Mouse (Mus musculus) CH12.LX (cell line): ENCODE measurements around the gene Rnf7. TPM values are rescaled to one million over a fixed set of nuclear protein-coding genes. Genes with fewer than 3 reads are reported as not detected.

Source experiments
- DNase-seq: peaks from one replicate; pipeline ENCODE4 v3.0.0-alpha.2; 2013; ENCODE audit errors: extremely low read depth
- H3K27ac ChIP-seq: 2 replicates; pipeline ENCODE4 v1.5.1; 2012; ENCODE audit warnings: low read depth, mild to moderate bottlenecking, control low read depth, moderate library complexity; ENCODE audit not compliant: insufficient read depth
- H3K27me3 ChIP-seq: replicated peaks from 2 replicates; pipeline ENCODE3; 2012; ENCODE audit warnings: inconsistent platforms
- H3K36me3 ChIP-seq, 2 experiments: replicated peaks in 1 of 2; 2 replicates each; pipeline versions ENCODE3 to v1.6.1; 2012; ENCODE audit warnings: inconsistent platforms in 1 of 2, low read length in 1 of 2, mild to moderate bottlenecking in 1 of 2, mixed read lengths in 1 of 2, moderate library complexity in 1 of 2; ENCODE audit not compliant: control insufficient read depth in 1 of 2, insufficient read depth in 1 of 2
- H3K4me1 ChIP-seq, 2 experiments: 2 replicates each; pipeline ENCODE4 v1.6.1; 2012; ENCODE audit warnings: inconsistent platforms in 1 of 2, moderate library complexity in 1 of 2; ENCODE audit not compliant: insufficient read depth in 2 of 2, control insufficient read depth in 1 of 2
- H3K4me2 ChIP-seq: 2 replicates; pipeline ENCODE4 v1.6.1; 2012; ENCODE audit warnings: low read depth, mild to moderate bottlenecking, control low read depth; ENCODE audit not compliant: poor library complexity, insufficient read depth, severe bottlenecking
- H3K4me3 ChIP-seq, 3 experiments: fragments of 150-350 bp in 1 of 3; sonication (generic) in 1 of 3; replicated peaks in 1 of 3; 2 replicates each; pipeline versions ENCODE3 to v1.5.1; 2011 to 2012; ENCODE audit warnings: low read depth in 2 of 3, low read length in 2 of 3, mild to moderate bottlenecking in 2 of 3, moderate library complexity in 2 of 3, control low read depth in 1 of 3, improper control_type of control experiment in 1 of 3, inconsistent platforms in 1 of 3, mixed read lengths in 1 of 3; ENCODE audit not compliant: poor library complexity in 1 of 3
- H3K79me2 ChIP-seq: replicated peaks from 2 replicates; pipeline ENCODE4 v1.6.1; 2012; ENCODE audit warnings: mild to moderate bottlenecking, moderate library complexity; ENCODE audit not compliant: control insufficient read depth, poor library complexity, insufficient read depth, severe bottlenecking; ENCODE audit errors: extremely low read depth
- H3K9ac ChIP-seq: 2 replicates; pipeline ENCODE4 v1.6.1; 2012; ENCODE audit warnings: low read depth, mild to moderate bottlenecking, control low read depth, moderate library complexity; ENCODE audit not compliant: insufficient read depth
- H3K9me3 ChIP-seq: replicated peaks from 2 replicates; pipeline ENCODE3; 2012; ENCODE audit warnings: low read length, inconsistent platforms, mixed read lengths
- CHD1 ChIP-seq: IDR thresholded peaks from 2 replicates; pipeline ENCODE4 v1.6.1; 2012; ENCODE audit warnings: low read depth, low read length, improper control_type of control experiment, inconsistent platforms
- E2F4 ChIP-seq: IDR thresholded peaks from 2 replicates; pipeline ENCODE4 v1.6.1; 2011; ENCODE audit warnings: low read depth, low read length, improper control_type of control experiment; ENCODE audit not compliant: insufficient replicate concordance
- ELF1 ChIP-seq: IDR thresholded peaks from 2 replicates; pipeline ENCODE4 v1.6.1; 2014; ENCODE audit warnings: low read depth, mild to moderate bottlenecking, inconsistent platforms, low read length, improper control_type of control experiment
- ETS1 ChIP-seq: conservative IDR thresholded peaks from 2 replicates; pipeline ENCODE4 v1.6.1; 2012; ENCODE audit warnings: low read depth, mild to moderate bottlenecking, inconsistent platforms, low read length, improper control_type of control experiment, moderate library complexity
- HCFC1 ChIP-seq: IDR thresholded peaks from 2 replicates; pipeline ENCODE4 v1.6.1; 2012; ENCODE audit warnings: low read depth, mild to moderate bottlenecking, inconsistent platforms, low read length, improper control_type of control experiment
- IRF4 ChIP-seq: IDR thresholded peaks from 2 replicates; pipeline ENCODE4 v1.6.1; 2014; ENCODE audit warnings: low read depth, mild to moderate bottlenecking, inconsistent platforms, low read length, improper control_type of control experiment
- KAT2A ChIP-seq: IDR thresholded peaks from 2 replicates; pipeline ENCODE4 v1.6.1; 2012; ENCODE audit warnings: low read length, improper control_type of control experiment, inconsistent platforms; ENCODE audit not compliant: insufficient replicate concordance
- MAFK ChIP-seq: IDR thresholded peaks from 2 replicates; pipeline ENCODE4 v1.6.1; 2011; ENCODE audit warnings: low read length, improper control_type of control experiment; ENCODE audit not compliant: insufficient replicate concordance
- MAX ChIP-seq: IDR thresholded peaks from 2 replicates; pipeline ENCODE4 v1.6.1; 2011; ENCODE audit warnings: low read length, improper control_type of control experiment
- MAZ ChIP-seq: IDR thresholded peaks from 2 replicates; pipeline ENCODE4 v1.6.1; 2012; ENCODE audit warnings: low read depth, mild to moderate bottlenecking, inconsistent platforms, low read length, improper control_type of control experiment, moderate library complexity
- MEF2A ChIP-seq: IDR thresholded peaks from 2 replicates; pipeline ENCODE4 v1.6.1; 2014; ENCODE audit warnings: low read depth, mild to moderate bottlenecking, inconsistent platforms, low read length, improper control_type of control experiment, borderline replicate concordance
- MYC ChIP-seq: IDR thresholded peaks from 2 replicates; pipeline ENCODE4 v1.6.1; 2011; ENCODE audit warnings: low read depth, mild to moderate bottlenecking, improper control_type of control experiment, low read length
- NRF1 ChIP-seq: IDR thresholded peaks from 2 replicates; pipeline ENCODE4 v1.6.1; 2014; ENCODE audit warnings: low read depth, mild to moderate bottlenecking, inconsistent platforms, low read length, improper control_type of control experiment, moderate library complexity
- PAX5 ChIP-seq: IDR thresholded peaks from 2 replicates; pipeline ENCODE4 v1.6.1; 2012; ENCODE audit warnings: low read length, inconsistent platforms, mixed read lengths
- POLR2A ChIP-seq: IDR thresholded peaks from 2 replicates; pipeline ENCODE4 v1.6.1; 2011; ENCODE audit warnings: low read depth, mild to moderate bottlenecking, improper control_type of control experiment, low read length
- POLR2AphosphoS2 ChIP-seq: IDR thresholded peaks from 2 replicates; pipeline ENCODE4 v1.6.1; 2011; ENCODE audit warnings: low read depth, low read length, improper control_type of control experiment
- RAD21 ChIP-seq: IDR thresholded peaks from 2 replicates; pipeline ENCODE4 v1.6.1; 2011; ENCODE audit warnings: low read depth, mild to moderate bottlenecking, low read length, improper control_type of control experiment, moderate library complexity
- RCOR1 ChIP-seq: conservative IDR thresholded peaks from 2 replicates; pipeline ENCODE4 v1.6.1; 2012; ENCODE audit warnings: low read depth, mild to moderate bottlenecking, inconsistent platforms, low read length, improper control_type of control experiment
- SIN3A ChIP-seq: IDR thresholded peaks from 2 replicates; pipeline ENCODE4 v1.6.1; 2012; ENCODE audit warnings: low read length, improper control_type of control experiment, inconsistent platforms
- SMC3 ChIP-seq: IDR thresholded peaks from 2 replicates; pipeline ENCODE4 v1.6.1; 2011; ENCODE audit warnings: low read depth, low read length, improper control_type of control experiment
- TBP ChIP-seq: conservative IDR thresholded peaks from 2 replicates; pipeline ENCODE4 v1.6.1; 2011; ENCODE audit warnings: low read depth, low read length, improper control_type of control experiment
- TCF12 ChIP-seq: IDR thresholded peaks from 2 replicates; pipeline ENCODE4 v1.6.1; 2014; ENCODE audit warnings: low read depth, mild to moderate bottlenecking, inconsistent platforms, low read length, improper control_type of control experiment
- UBTF ChIP-seq: IDR thresholded peaks from 2 replicates; pipeline ENCODE4 v1.6.1; 2012; ENCODE audit warnings: low read depth, mild to moderate bottlenecking, inconsistent platforms, low read length, improper control_type of control experiment, moderate library complexity
- USF2 ChIP-seq: conservative IDR thresholded peaks from 2 replicates; pipeline ENCODE4 v1.6.1; 2011; ENCODE audit warnings: low read depth, low read length, improper control_type of control experiment
- ZKSCAN1 ChIP-seq: IDR thresholded peaks from 2 replicates; pipeline ENCODE4 v1.6.1; 2012; ENCODE audit warnings: low read depth, inconsistent platforms, low read length, improper control_type of control experiment, borderline replicate concordance
- ZMIZ1 ChIP-seq: IDR thresholded peaks from 2 replicates; pipeline ENCODE4 v1.6.1; 2012; ENCODE audit warnings: low read depth, mild to moderate bottlenecking, inconsistent platforms, low read length, improper control_type of control experiment
- ZNF384 ChIP-seq: IDR thresholded peaks from 2 replicates; pipeline ENCODE4 v1.6.1; 2012; ENCODE audit warnings: low read depth, low read length, improper control_type of control experiment, inconsistent platforms
- dilution Hi-C: fragments of 300-500 bp; cut with MboI; formaldehyde crosslinking; loops from 2 replicates; pipeline ENCODE4 v1.14.3; 2020; ENCODE audit warnings: low sequenced_read_pairs; ENCODE audit not compliant: extremely low pct_unique_long_range_greater_than_20kb, extremely low pct_ligation_motif_present
- in situ Hi-C: fragments of 300-500 bp; cut with MboI; formaldehyde crosslinking; loops from 3 replicates; pipeline ENCODE4 v1.14.3; 2019; ENCODE audit warnings: low sequenced_read_pairs, low pct_ligation_motif_present, low pct_unique_long_range_greater_than_20kb, mixed read lengths
- polyA plus RNA-seq: library from polyadenylated mRNA; unstranded; fragments of >175 nt; gene quantifications from 2 replicates; pipeline ENCODE4 v1.2.1, GENCODE M21; 2012; ENCODE audit warnings: low read depth; ENCODE audit not compliant: insufficient read length
- total RNA-seq, 2 experiments: library from RNA; depleted of rRNA; stranded (reverse); fragments of 300-350 nt in 1 of 2; fragments of >200 nt in 1 of 2; gene quantifications; 2 replicates each; pipeline ENCODE4 v1.2.3; 2012 to 2014

Gene Rnf7
- total and polyA plus RNA-seq, 3 experiments = 131 to 277 (median 135) TPM

DNA sequence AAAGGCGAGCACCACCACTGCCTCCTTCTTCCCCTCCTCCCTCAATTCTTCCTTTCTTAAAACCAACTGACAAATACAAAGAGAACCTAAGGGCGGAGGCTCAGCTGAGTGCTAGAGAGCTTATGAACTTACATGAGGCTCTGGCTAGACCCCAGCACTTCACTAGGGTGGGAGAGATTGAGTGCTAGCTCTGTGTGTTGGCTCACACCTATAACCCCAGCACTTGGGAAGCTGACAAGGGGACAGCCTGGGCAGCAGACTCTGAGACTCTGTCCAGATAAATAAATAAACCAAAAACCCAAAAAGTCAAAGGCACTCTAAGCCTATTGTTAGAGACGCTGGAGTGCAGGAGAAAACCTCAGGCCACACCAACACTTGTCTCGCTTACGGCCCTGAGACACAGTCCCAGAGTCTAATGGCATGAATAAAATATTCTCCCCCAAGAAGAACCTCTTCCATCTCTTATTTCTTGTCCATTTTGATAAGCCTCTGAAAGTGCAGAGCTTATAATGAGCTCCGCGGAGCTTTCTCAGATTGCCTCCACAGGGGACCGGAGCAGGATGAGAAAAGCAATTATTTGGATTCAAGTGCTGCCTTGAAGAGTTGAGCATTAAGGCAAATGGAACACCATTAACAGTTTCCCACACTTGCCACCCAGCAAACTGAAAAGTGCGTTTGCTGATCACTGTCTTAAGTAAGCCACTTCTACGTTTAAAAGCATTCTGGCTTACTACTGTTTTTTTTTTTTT lies 18.2 kb downstream of the Rnf7 start:
- in situ Hi-C loops = no loop called here
- Histone ChIP-seq H3K4me2 (no peak overlapping the region), H3K9me3 (peaks cover 9% of the 10 kb centered on the region), H3K27me3 (no peaks in the 10 kb centered on the region), H3K27ac (no peak overlapping the region), H3K4me3 (no peak overlapping the region), H3K36me3 (peaks cover 0 to 23% of the 10 kb centered on the region in 2 experiments), H3K4me1 (no peaks in the 10 kb centered on the region), H3K9ac (no peak overlapping the region), H3K79me2 (no peaks in the 10 kb centered on the region)
- DNase-seq = no peak
- dilution Hi-C loops = no loop called here
- TF ChIP-seq POLR2A (no peak), SIN3A (no peak), IRF4 (no peak), RAD21 (no peak), SMC3 (no peak), RCOR1 (no peak), NRF1 (no peak), USF2 (no peak), ZMIZ1 (no peak), E2F4 (no peak), MEF2A (no peak), HCFC1 (no peak), ETS1 (no peak), ELF1 (no peak), MYC (no peak), CHD1 (no peak), ZNF384 (no peak), MAZ (no peak), ZKSCAN1 (no peak), UBTF (no peak)

DNA sequence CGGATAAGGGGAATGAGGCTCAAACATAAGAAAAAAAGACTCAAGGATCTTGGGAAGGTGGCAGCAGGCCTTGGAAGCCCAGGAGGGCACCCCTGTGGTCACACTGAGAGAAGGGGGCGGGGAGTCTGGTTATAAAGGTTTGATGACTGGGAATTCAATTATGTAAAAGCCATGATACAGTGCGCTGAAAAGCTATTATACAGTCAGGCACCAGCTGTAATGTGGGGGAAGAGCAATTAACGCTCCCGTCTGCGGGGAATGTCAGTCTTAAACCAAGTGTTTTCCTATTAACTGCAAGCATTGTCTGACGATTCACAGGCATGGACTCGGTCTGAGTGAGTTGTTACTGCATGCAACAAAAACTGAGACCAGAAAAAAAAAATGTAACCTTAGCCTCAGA lies 22.9 kb downstream of the Rnf7 start:
- Histone ChIP-seq H3K36me3 (no peaks in the 10 kb centered on the region), H3K79me2 (no peaks in the 10 kb centered on the region), H3K9ac (no peak overlapping the region), H3K4me2 (no peak overlapping the region), H3K27ac (no peak overlapping the region), H3K9me3 (peaks cover 5% of the 10 kb centered on the region), H3K4me3 (no peak overlapping the region), H3K27me3 (no peaks in the 10 kb centered on the region), H3K4me1 (no peaks in the 10 kb centered on the region)
- dilution Hi-C loops = no loop called here
- no peak for DNase-seq
- TF ChIP-seq MYC = no peak
- no peak for TF ChIP-seq NRF1
- no peak for TF ChIP-seq TCF12
- TF ChIP-seq ZKSCAN1 = no peak
- TF ChIP-seq ELF1 = no peak
- no peak for TF ChIP-seq MAFK
- no peak for TF ChIP-seq TBP
- no peak for TF ChIP-seq PAX5
- no peak for TF ChIP-seq MAX
- TF ChIP-seq ZNF384 = no peak
- no peak for TF ChIP-seq KAT2A
- TF ChIP-seq POLR2AphosphoS2 = no peak
- no peak for TF ChIP-seq CHD1
- TF ChIP-seq IRF4 = no peak
- TF ChIP-seq ETS1 = no peak
- no peak for TF ChIP-seq RAD21
- TF ChIP-seq MEF2A = no peak
- in situ Hi-C loops = no loop called here
